Mouse (Mus musculus): ENCODE measurements around the gene Mapkbp1. TPM values are rescaled to one million over a fixed set of nuclear protein-coding genes. Genes with fewer than 3 reads are reported as not detected.

The Mapkbp1 gene
- polyA plus RNA-seq, 1 experiment, result 6.4 TPM

GRCm38 (mm10) chr2:120058818-120059217 lies 86.3 kb downstream of the Mapkbp1 start:
- Histone ChIP-seq H3K27me3 (ENCODE audit: control insufficient read depth, insufficient read depth, insufficient read length) (peaks cover 32% of the 10 kb centered on the region), H3K4me2 (ENCODE audit: low read depth) (no peak overlapping the region), H3ac (ENCODE audit: control insufficient read depth, insufficient read length) (no peak overlapping the region), H3K4me3 (no peak overlapping the region), H3K79me2 (ENCODE audit: control insufficient read depth, insufficient read depth) (no peaks in the 10 kb centered on the region), H3K36me3 (ENCODE audit: control insufficient read depth, insufficient read depth) (no peaks in the 10 kb centered on the region)
- TF ChIP-seq MYOD1 (IDR thresholded peaks at IDR 0.05; ENCODE audit: control insufficient read depth in 1 of 3, insufficient read length in 2 of 3, low read depth in 2 of 3) (no peak), POLR2A (IDR thresholded peaks at IDR 0.05; ENCODE audit: insufficient read length, low read depth) (no peak), CEBPB (IDR thresholded peaks at IDR 0.05; ENCODE audit: insufficient read depth, poor library complexity, severe bottlenecking) (no peak), TCF12 (IDR thresholded peaks at IDR 0.05; ENCODE audit: insufficient read depth, poor library complexity, severe bottlenecking) (no peak), MYOG (IDR thresholded peaks at IDR 0.05; ENCODE audit: control insufficient read depth in 1 of 3, insufficient read depth in 1 of 3, insufficient read length in 2 of 3, low read depth in 2 of 3) (no peak), REST (IDR thresholded peaks at IDR 0.05; ENCODE audit: insufficient read depth, insufficient read length) (no peak), MAX (IDR thresholded peaks at IDR 0.05; ENCODE audit: low read depth) (no peak), USF1 (IDR thresholded peaks at IDR 0.05; ENCODE audit: low read depth) (no peak), TCF3 (IDR thresholded peaks at IDR 0.05; ENCODE audit: insufficient read length, low read depth) (no peak), SRF (IDR thresholded peaks at IDR 0.05; ENCODE audit: control insufficient read depth, insufficient read length, low read depth) (no peak), E2F4 (IDR thresholded peaks at IDR 0.05; ENCODE audit: insufficient read depth) (no peak)

DNA sequence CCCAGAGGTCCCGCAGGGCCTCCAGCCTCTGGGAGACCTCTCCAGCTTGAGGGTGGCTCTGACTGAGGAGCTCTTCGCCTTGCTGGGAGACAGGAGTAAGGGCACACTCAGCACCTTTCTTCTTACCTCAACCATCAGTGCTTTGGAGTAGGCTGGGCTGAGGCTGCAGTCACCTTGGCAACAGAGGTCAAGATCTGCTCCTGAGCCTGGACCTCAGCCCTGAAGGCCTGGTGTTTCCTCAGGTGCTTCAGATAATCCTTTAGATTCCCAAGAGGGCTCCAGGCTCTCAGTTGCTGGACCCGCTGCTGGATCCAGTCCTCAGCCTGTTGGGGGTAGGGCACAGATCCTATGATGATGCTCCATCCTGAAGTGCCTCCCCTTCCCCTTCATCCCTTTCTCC lies 87.0 kb downstream of the Mapkbp1 start:
- peaks cover 32% of the 10 kb centered on the region for H3K27me3 ChIP-seq (ENCODE audit: control insufficient read depth, insufficient read depth, insufficient read length)
- no peak overlapping the region for H3K4me2 ChIP-seq (ENCODE audit: low read depth)
- no peaks in the 10 kb centered on the region for H3K79me2 ChIP-seq (ENCODE audit: control insufficient read depth, insufficient read depth)
- H3ac ChIP-seq (ENCODE audit: control insufficient read depth, insufficient read length), result no peak overlapping the region
- no peaks in the 10 kb centered on the region for H3K36me3 ChIP-seq (ENCODE audit: control insufficient read depth, insufficient read depth)
- no peak overlapping the region for H3K4me3 ChIP-seq
- TF ChIP-seq MAX (IDR thresholded peaks at IDR 0.05; ENCODE audit: low read depth) (no peak), USF1 (IDR thresholded peaks at IDR 0.05; ENCODE audit: low read depth) (no peak), TCF3 (IDR thresholded peaks at IDR 0.05; ENCODE audit: insufficient read length, low read depth) (no peak), E2F4 (IDR thresholded peaks at IDR 0.05; ENCODE audit: insufficient read depth) (no peak), POLR2AphosphoS2 (IDR thresholded peaks at IDR 0.05; ENCODE audit: insufficient read length, low read depth) (no peak), MYOG (IDR thresholded peaks at IDR 0.05; ENCODE audit: control insufficient read depth in 1 of 3, insufficient read depth in 1 of 3, insufficient read length in 2 of 3, low read depth in 2 of 3) (no peak), MYOD1 (IDR thresholded peaks at IDR 0.05; ENCODE audit: control insufficient read depth in 1 of 3, insufficient read length in 2 of 3, low read depth in 2 of 3) (no peak)

DNA sequence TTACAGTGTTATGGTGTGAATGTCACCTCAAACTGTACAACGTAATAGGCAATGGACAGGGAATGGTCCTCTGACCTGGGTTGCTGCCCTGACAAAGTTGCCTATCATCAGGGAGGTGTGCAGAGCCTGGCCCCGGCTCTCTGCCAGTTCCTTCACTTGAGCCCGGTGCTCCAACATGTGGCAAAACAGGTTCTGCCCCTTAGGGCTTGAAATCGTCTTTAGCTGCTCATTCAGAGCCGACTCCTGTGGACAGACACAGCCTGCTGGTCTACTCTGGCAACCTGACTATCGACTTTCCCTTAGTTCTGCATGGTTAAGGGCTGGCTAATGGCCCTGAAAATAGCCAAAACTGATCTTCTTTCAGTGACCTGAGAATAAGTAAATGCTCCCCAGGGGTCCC lies 87.7 kb downstream of the Mapkbp1 start:
- TF ChIP-seq SRF (IDR thresholded peaks at IDR 0.05; ENCODE audit: control insufficient read depth, insufficient read length, low read depth) (no peak), REST (IDR thresholded peaks at IDR 0.05; ENCODE audit: insufficient read depth, insufficient read length) (no peak), POLR2AphosphoS2 (IDR thresholded peaks at IDR 0.05; ENCODE audit: insufficient read length, low read depth) (no peak), MYOG (IDR thresholded peaks at IDR 0.05; ENCODE audit: control insufficient read depth in 1 of 3, insufficient read depth in 1 of 3, insufficient read length in 2 of 3, low read depth in 2 of 3) (no peak), POLR2A (IDR thresholded peaks at IDR 0.05; ENCODE audit: insufficient read length, low read depth) (no peak), MYOD1 (IDR thresholded peaks at IDR 0.05; ENCODE audit: control insufficient read depth in 1 of 3, insufficient read length in 2 of 3, low read depth in 2 of 3) (no peak), TCF3 (IDR thresholded peaks at IDR 0.05; ENCODE audit: insufficient read length, low read depth) (no peak), MAX (IDR thresholded peaks at IDR 0.05; ENCODE audit: low read depth) (no peak)
- H3K36me3 ChIP-seq (ENCODE audit: control insufficient read depth, insufficient read depth), result no peaks in the 10 kb centered on the region
- H3K79me2 ChIP-seq (ENCODE audit: control insufficient read depth, insufficient read depth), result no peaks in the 10 kb centered on the region
- H3K4me3 ChIP-seq, result no peak overlapping the region
- H3K4me2 ChIP-seq (ENCODE audit: low read depth), result no peak overlapping the region
- no peak overlapping the region for H3ac ChIP-seq (ENCODE audit: control insufficient read depth, insufficient read length)
- H3K27me3 ChIP-seq (ENCODE audit: control insufficient read depth, insufficient read depth, insufficient read length), result peaks cover 32% of the 10 kb centered on the region

- Histone ChIP-seq H3K4me2 (ENCODE audit: low read depth) (no peak overlapping the region), H3ac (ENCODE audit: control insufficient read depth, insufficient read length) (no peak overlapping the region), H3K36me3 (ENCODE audit: control insufficient read depth, insufficient read depth) (no peaks in the 10 kb centered on the region), H3K4me3 (no peak overlapping the region), H3K79me2 (ENCODE audit: control insufficient read depth, insufficient read depth) (no peaks in the 10 kb centered on the region), H3K27me3 (ENCODE audit: control insufficient read depth, insufficient read depth, insufficient read length) (peaks cover 32% of the 10 kb centered on the region)
- TF ChIP-seq E2F4 (IDR thresholded peaks at IDR 0.05; ENCODE audit: insufficient read depth), result no peak
Measured at GRCm38 (mm10) chr2:120060651-120061050, 88.2 kb downstream of the Mapkbp1 start.

DNA sequence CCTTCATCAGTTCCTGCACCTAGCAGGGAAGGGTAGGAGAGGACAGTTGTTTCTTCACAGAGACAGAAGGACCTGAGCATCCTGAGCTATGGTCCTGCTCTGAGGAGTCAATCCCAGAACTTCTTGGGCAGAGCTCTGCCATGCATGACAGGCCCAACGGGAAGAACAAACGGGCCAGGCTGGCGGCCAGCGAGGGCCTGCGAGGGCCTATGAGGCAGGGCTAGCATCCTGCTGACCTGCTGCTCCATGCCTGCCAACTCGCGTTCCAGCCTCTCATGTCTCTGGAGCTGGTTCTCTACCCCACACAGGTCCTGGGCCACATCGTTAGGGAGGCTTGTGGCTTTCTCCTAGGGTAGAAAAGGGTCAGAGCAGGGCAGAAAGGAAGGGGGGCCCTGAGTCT lies 89.7 kb downstream of the Mapkbp1 start:
- no peaks in the 10 kb centered on the region for H3K79me2 ChIP-seq (ENCODE audit: control insufficient read depth, insufficient read depth)
- no peak for TF ChIP-seq POLR2AphosphoS2 (IDR thresholded peaks at IDR 0.05; ENCODE audit: insufficient read length, low read depth)
- TF ChIP-seq REST (IDR thresholded peaks at IDR 0.05; ENCODE audit: insufficient read depth, insufficient read length), result no peak
- TF ChIP-seq E2F4 (IDR thresholded peaks at IDR 0.05; ENCODE audit: insufficient read depth), result no peak
- TF ChIP-seq MYOG (IDR thresholded peaks at IDR 0.05; ENCODE audit: control insufficient read depth in 1 of 3, insufficient read depth in 1 of 3, insufficient read length in 2 of 3, low read depth in 2 of 3), result no peak
- TF ChIP-seq USF1 (IDR thresholded peaks at IDR 0.05; ENCODE audit: low read depth), result no peak
- TF ChIP-seq MAX (IDR thresholded peaks at IDR 0.05; ENCODE audit: low read depth), result no peak
- TF ChIP-seq TCF3 (IDR thresholded peaks at IDR 0.05; ENCODE audit: insufficient read length, low read depth), result no peak
- TF ChIP-seq POLR2A (IDR thresholded peaks at IDR 0.05; ENCODE audit: insufficient read length, low read depth), result no peak
- no peak for TF ChIP-seq SRF (IDR thresholded peaks at IDR 0.05; ENCODE audit: control insufficient read depth, insufficient read length, low read depth)
- no peak for TF ChIP-seq MYOD1 (IDR thresholded peaks at IDR 0.05; ENCODE audit: control insufficient read depth in 1 of 3, insufficient read length in 2 of 3, low read depth in 2 of 3)
- TF ChIP-seq TCF12 (IDR thresholded peaks at IDR 0.05; ENCODE audit: insufficient read depth, poor library complexity, severe bottlenecking), result no peak
- TF ChIP-seq CEBPB (IDR thresholded peaks at IDR 0.05; ENCODE audit: insufficient read depth, poor library complexity, severe bottlenecking), result no peak
- H3K27me3 ChIP-seq (ENCODE audit: control insufficient read depth, insufficient read depth, insufficient read length), result peaks cover 26% of the 10 kb centered on the region
- no peak overlapping the region for H3ac ChIP-seq (ENCODE audit: control insufficient read depth, insufficient read length)
- no peak overlapping the region for H3K4me3 ChIP-seq
- H3K36me3 ChIP-seq (ENCODE audit: control insufficient read depth, insufficient read depth), result no peaks in the 10 kb centered on the region
- H3K4me2 ChIP-seq (ENCODE audit: low read depth), result no peak overlapping the region
